Comparison of ENCODE assay signal across 17 mouse cellular contexts in the genomic region with DNA sequence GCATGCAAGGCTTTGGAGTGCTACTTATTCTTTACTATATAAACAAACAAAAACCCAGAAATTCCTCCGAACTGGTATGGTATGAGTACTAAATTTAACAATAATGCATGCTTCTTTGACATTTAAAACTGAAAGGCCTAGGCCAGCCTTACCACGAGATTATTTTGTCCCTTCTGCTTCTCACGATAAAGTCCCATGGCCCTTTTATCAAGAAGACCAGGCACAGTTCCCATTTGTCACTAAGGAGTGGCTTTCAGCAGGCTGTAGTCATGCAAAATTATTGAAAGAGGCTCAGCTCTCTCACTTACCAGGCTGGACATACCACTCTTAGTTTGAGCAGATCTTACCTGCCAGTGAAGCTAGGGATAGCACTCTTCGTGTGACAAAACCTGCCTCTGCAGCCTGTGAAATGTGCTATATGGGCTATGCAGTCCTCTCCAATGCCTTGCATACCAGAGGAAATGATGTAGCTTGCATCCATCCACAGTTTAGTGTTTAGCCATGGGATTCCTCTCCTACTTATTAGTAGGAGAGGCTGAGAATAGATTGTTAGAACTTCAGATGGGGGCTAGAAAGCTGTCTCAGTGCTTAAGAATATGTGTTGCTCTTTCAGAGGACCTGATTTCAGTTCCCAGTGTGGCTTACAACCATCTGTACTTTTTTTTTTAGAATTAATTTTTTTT. TPM values are rescaled to one million over a fixed set of nuclear protein-coding genes. Genes with fewer than 3 reads are reported as not detected.
DNase-seq lines count a peak whose midpoint lies in the region; ATAC-seq and TF ChIP-seq lines count a peak whose summit lies in the region.
"Had no signal": no experiment of that assay in that cellular context is flagged by ENCODE, and none has a peak within 500 bp of the region (broad histone marks: within the 10 kb centered on the region; RNA-seq: fewer than 3 reads in every experiment).

No protein-coding gene starts in this region.

- H3K27me3 ChIP-seq in heart, embryonic 12.5 days (replicated peaks) = no peaks in the 10 kb centered on the region
- H3K27me3 ChIP-seq in lung, postnatal 0 days (replicated peaks; ENCODE audit: insufficient read depth, low read length) = no peaks in the 10 kb centered on the region

- H3K36me3 ChIP-seq in heart, embryonic 12.5 days = no peaks in the 10 kb centered on the region
- no peaks in the 10 kb centered on the region for H3K36me3 ChIP-seq in lung, postnatal 0 days (ENCODE audit: insufficient read depth, low read length)
- H3K36me3 ChIP-seq: hindbrain, embryonic 10.5 days had no signal

- no peak overlapping the region for H3K9ac ChIP-seq in heart, embryonic 12.5 days
- H3K9ac ChIP-seq in lung, postnatal 0 days (replicated peaks; ENCODE audit: low read depth) = no peak overlapping the region
- H3K9ac ChIP-seq: forebrain, postnatal 0 days had no signal

- intact Hi-C loops in heart, postnatal 14 days (cut with DNase I) = no loop called here

- ATAC-seq in heart, embryonic 12.5 days (ENCODE audit: insufficient number of reproducible peaks, low FRiP score) = peak; percentile 88
- ATAC-seq in hematopoietic stem cell, adult 5-6 weeks (replicated peaks in 1 of 2; ENCODE audit: insufficient read depth in 1 of 2, low FRiP score in 2 of 2, low TSS enrichment in 1 of 2, low read depth in 1 of 2, poor library complexity in 2 of 2, severe bottlenecking in 2 of 2) = peak; percentile 42 to 74
- peak; percentile 93 for ATAC-seq in megakaryocyte progenitor cell, adult 5-6 weeks (replicated peaks; ENCODE audit: poor library complexity)
- no peak for ATAC-seq in lung, postnatal 0 days
- ATAC-seq: forebrain, postnatal 0 days; Patski had no signal

- 0 out of 2 replicates have a peak overlapping the region, but pooled peaks have one; percentile 7 for H3K4me2 ChIP-seq in heart, embryonic 12.5 days
- H3K4me2 ChIP-seq in lung, postnatal 0 days (replicated peaks; ENCODE audit: low read depth, low read length) = no peak overlapping the region

- TF ChIP-seq CTCF in lung, postnatal 0 days (IDR thresholded peaks at IDR 0.05) = no peak

- H3K4me1 ChIP-seq in heart, embryonic 12.5 days (replicated peaks) = peaks cover 3% of the 10 kb centered on the region; the same call in 1 of the 2 replicates
- H3K4me1 ChIP-seq in lung, postnatal 0 days (ENCODE audit: insufficient read depth, low read depth, low read length) = no peaks in the 10 kb centered on the region
- H3K4me1 ChIP-seq: hindbrain, embryonic 10.5 days had no signal

- H3K4me3 ChIP-seq in heart, embryonic 12.5 days = no peak overlapping the region
- no peak overlapping the region for H3K4me3 ChIP-seq in lung, postnatal 0 days (ENCODE audit: low read depth, low read length)
- H3K4me3 ChIP-seq: hindbrain, embryonic 10.5 days had no signal

- DNase-seq in heart, postnatal 14 days = no peak
- peak; percentile 6 for DNase-seq in ZHBTc4 (ENCODE audit: low read depth, low spot score)
- no peak for DNase-seq in lung, postnatal 0 days (ENCODE audit: low spot score)
- no peak for DNase-seq in urinary bladder, adult 2 months (ENCODE audit: low spot score)
- DNase-seq in adrenal gland, postnatal 36 days = no peak
- DNase-seq: adrenal gland, postnatal 10 days; cerebellum, adult 11-12 months; forebrain, postnatal 0 days; kidney, adult 2 months; right cerebral cortex, postnatal 4 days; thymus, adult 18-20 months had no signal

- H3K9me3 ChIP-seq in heart, embryonic 12.5 days (replicated peaks) = no peaks in the 10 kb centered on the region
- H3K9me3 ChIP-seq in lung, postnatal 0 days (ENCODE audit: low read length) = no peaks in the 10 kb centered on the region
- H3K9me3 ChIP-seq: hindbrain, embryonic 10.5 days had no signal

- H3K27ac ChIP-seq in heart, embryonic 12.5 days (ENCODE audit: poor library complexity, severe bottlenecking) = peak overlapping the region; percentile 43; the same call in 1 of the 2 replicates
- H3K27ac ChIP-seq in lung, postnatal 0 days (ENCODE audit: low read length) = no peak overlapping the region
- H3K27ac ChIP-seq: hindbrain, embryonic 10.5 days had no signal

- no peak for TF ChIP-seq EP300 in lung, postnatal 0 days (IDR thresholded peaks at IDR 0.05)

- WGBS in heart, embryonic 12.5 days = 38% methylated on average over 4 of the region's 4 CpGs
- WGBS in lung, postnatal 0 days = 36% methylated on average over 4 of the region's 4 CpGs

RNA-seq across cellular contexts. Expression of a gene that starts 10.8 kb away (rescaled TPM):
- polyA plus RNA-seq in heart, embryonic 12.5 days (2016; fragmentation: Nextera tagmentation; extraction: Ambion mirVana) = 3.0 and 3.6 TPM in 2 replicates
- 1 to 10 TPM; 4.0 to 4.7 TPM for total RNA-seq in heart, postnatal 14 days (2021)
- total RNA-seq in hematopoietic stem cell, adult 5-6 weeks (2017) = 76.5 and 88.3 TPM in 2 replicates
- 0.73 and 1.9 TPM in 2 replicates for total RNA-seq in megakaryocyte progenitor cell, adult 5-6 weeks (2015)
- total RNA-seq in megakaryocyte progenitor cell, adult 5-6 weeks (2017) = 0.29 and 3.5 TPM in 2 replicates
- 7.1 and 7.4 TPM in 2 replicates for polyA plus RNA-seq in lung, postnatal 0 days (2015; fragmentation: Nextera tagmentation; extraction: Ambion mirVana)
- 9.6 and 9.9 TPM in 2 replicates for polyA plus RNA-seq in urinary bladder, adult 2 months (2012; rRNA removed)
- 1 to 10 TPM in 1 of 2 experiments, under 1 TPM in 1; 0.49 to 1.1 TPM for total RNA-seq in adrenal gland, postnatal 36 days (2021)
- total RNA-seq: layer of hippocampus, adult 18-20 months had no signal
- polyA plus RNA-seq: Patski had no signal

Comparison
In these comparisons a context has a peak if more than half of its experiments do, and no peak if none do; other contexts are left out.
1. RNA of a gene that starts 10.8 kb away (total RNA-seq): 76.5 to 88.3 TPM in hematopoietic stem cell, adult 5-6 weeks; 4.0 to 4.7 TPM in heart, postnatal 14 days, 0.29 to 3.5 TPM in megakaryocyte progenitor cell, adult 5-6 weeks and 0.49 to 1.1 TPM in adrenal gland, postnatal 36 days; every median in the first group is over 10 times any median in the second.